Mouse (Mus musculus): ENCODE results near the gene Olfr1145.

GRCm38 (mm10) chr2:87800292-87800691 lies 9.3 kb upstream of the Olfr1145 start, which contains the start of gene Olfr1143:
- no peak for TF ChIP-seq CTCF (conservative IDR thresholded peaks at IDR 0.05 in 1 of 2, IDR thresholded peaks at IDR 0.05 in 1 of 2; ENCODE audit: low read depth in 2 of 2, low read length in 2 of 2)
- no peak for TF ChIP-seq USF1 (IDR thresholded peaks at IDR 0.05; ENCODE audit: low read depth, low read length)
- TF ChIP-seq UBTF (IDR thresholded peaks at IDR 0.05; ENCODE audit: low read depth, low read length), result no peak
- no peak for TF ChIP-seq POLR2A (IDR thresholded peaks at IDR 0.05; ENCODE audit: low read depth, low read length)
- TF ChIP-seq NRF1 (IDR thresholded peaks at IDR 0.05; ENCODE audit: low read depth, low read length), result no peak
- TF ChIP-seq RAD21 (IDR thresholded peaks at IDR 0.05; ENCODE audit: low read depth, low read length), result no peak
- TF ChIP-seq HCFC1 (IDR thresholded peaks at IDR 0.05; ENCODE audit: low read depth, low read length), result no peak
- no peak for TF ChIP-seq MXI1 (IDR thresholded peaks at IDR 0.05; ENCODE audit: low read depth, low read length)
- no peak for TF ChIP-seq TBP (conservative IDR thresholded peaks at IDR 0.05; ENCODE audit: low read depth, low read length)
- no peak for TF ChIP-seq EP300 (IDR thresholded peaks at IDR 0.05; ENCODE audit: low read length)
- no peak for TF ChIP-seq MAX (IDR thresholded peaks at IDR 0.05; ENCODE audit: low read length)
- TF ChIP-seq MAZ (IDR thresholded peaks at IDR 0.05; ENCODE audit: low read depth, low read length), result no peak
- TF ChIP-seq ETS1 (conservative IDR thresholded peaks at IDR 0.05; ENCODE audit: low read depth, low read length), result no peak

Measured in CH12.LX (cell line).